Mouse (Mus musculus) retina, postnatal 7 days (tissue): ENCODE measurements around the gene Stkld1.

Experiments
- DNase-seq: peaks from one replicate; pipeline ENCODE4 v3.0.0-alpha.2; 2012; ENCODE audit warnings: low read depth, low spot score

The Stkld1 gene

GRCm38 (mm10) chr2:26963923-26964723 lies 30.3 kb downstream of the Stkld1 start, which contains the start of gene Rexo4:
Rexo4 (minus strand) TSS chr2:26964386.
- peak; percentile 94 for DNase-seq

- no peak for DNase-seq
These were observed 31.0 kb downstream of the Stkld1 start for GRCm38 (mm10) chr2:26964724-26965370.

DNA sequence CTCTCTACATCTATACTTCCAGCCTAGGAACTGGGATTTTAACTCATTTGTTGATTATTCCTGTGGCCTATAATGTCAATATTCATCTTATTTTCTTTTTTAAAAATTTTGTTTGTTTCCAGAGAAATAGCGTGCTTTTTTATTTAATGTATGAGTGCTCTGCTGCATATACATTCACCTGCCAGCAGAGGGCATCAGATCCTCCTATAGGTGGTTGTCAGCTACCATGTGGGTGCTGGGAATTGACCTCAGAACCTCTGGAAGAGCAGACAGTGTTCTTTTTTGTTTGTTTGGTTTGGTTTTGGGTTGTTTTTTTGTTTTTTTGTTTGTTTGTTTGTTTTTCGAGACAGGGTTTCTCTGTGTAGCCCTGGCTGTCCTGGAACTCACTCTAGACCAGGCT lies 33.4 kb downstream of the Stkld1 start:
- DNase-seq, result no peak

DNA sequence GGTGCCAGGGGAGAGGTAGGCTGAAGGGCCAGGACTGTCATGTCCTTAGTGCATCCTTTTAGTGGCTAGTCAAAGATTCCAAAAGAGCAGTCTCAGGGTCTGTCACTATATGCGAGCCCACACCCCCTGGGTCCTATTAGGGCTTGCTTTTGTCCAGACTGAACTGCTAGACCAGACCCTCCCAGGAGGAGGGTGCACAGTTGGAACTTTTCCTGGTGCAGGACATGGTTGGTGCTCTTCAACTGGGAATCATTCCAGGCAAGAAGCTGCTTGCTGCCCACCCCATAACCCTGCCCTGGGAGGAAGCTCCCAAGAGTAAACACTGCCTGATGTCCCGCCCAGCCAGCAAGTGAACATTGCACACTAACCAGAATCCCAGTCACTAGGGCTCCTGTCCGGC lies 39.3 kb downstream of the Stkld1 start, which contains the start of gene Adamts13:
Gene Adamts13, plus strand, starts transcription at position 301 of the 400 bp plus-strand sequence.
- no peak for DNase-seq

DNA sequence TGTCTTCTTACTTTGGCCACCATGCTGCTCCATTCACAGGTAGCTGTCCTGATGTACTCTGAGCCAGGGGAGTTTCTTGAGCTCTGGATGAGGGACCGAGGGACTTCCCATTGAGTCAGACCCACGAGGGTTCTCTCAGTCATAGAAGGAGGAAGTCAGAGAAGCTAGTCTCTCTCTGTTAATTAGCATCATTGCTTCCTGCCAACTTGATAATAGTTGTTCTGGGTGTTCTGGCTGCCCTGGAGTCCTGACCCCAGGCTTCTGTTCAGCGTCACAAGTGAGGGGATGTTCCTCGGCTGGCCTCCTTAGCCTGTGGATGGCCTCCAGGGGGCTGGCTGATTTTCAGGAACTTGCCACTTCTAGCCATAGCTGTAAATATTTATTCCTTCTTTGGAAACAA lies 40.1 kb downstream of the Stkld1 start:
- DNase-seq, result no peak

DNA sequence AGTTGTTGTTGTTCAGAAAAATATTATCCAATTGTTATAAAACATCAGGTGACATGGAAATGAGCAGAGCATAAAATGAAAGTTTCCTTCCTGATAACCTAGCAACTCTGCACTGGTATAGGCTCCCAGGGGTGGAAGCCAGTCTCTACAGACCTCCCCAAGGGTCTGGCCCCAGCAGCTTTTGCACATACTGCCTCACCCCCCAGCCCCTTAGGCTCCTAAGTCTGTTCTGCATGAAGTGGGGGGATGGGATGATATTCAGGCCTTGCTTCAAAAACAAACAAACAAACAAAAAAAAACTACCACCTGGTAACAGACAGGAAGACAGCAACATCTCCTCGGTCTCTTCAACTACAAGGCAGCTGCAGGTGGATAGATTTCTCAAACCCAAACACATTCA lies 46.5 kb downstream of the Stkld1 start:
- no peak for DNase-seq

DNA sequence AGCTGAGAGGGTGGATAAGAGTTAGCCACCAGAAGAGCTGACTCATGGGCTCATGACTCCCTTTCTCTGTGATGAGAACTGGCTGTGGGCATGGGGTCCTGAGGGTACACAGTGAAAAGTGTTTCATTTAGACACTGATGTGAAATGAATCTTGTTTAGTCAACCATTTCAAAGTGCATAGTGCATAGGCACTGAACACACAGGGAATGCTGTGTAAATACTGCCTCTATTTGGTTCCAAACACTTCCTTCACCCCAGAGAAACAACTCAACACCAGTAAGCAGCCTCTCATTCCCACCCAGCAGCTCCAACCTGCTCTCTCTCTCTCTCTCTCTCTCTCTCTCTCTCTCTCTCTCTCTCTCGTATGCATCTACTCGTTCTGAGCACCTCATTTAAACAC lies 50.3 kb downstream of the Stkld1 start:
- DNase-seq, result no peak

- DNase-seq, result no peak
These were observed 50.8 kb downstream of the Stkld1 start for GRCm38 (mm10) chr2:26984640-26985039.

- DNase-seq, result no peak
These were observed 60.1 kb downstream of the Stkld1 start for GRCm38 (mm10) chr2:26993936-26994335.

GRCm38 (mm10) chr2:26997498-26997897 lies 63.7 kb downstream of the Stkld1 start:
- DNase-seq, result no peak

DNA sequence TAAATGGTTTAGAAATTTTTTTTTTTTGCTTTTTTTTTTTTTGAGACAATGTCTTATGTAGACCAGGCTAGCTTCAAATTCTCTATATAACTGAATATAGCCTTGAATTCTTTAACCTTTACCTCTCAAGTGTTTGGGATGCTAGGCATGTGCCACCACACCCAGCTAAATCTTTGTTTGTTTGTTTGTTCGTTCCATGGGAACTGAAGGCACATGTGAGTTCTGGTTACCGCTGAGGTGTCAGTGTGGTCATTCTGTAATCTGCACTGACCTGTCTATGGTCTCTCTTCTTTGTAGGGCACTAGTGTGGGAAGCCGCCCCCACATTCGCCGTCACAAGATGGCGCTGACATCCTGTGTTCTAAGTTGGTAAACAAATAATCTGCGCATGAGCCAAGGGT lies 64.1 kb downstream of the Stkld1 start:
- DNase-seq, result no peak
